Mouse (Mus musculus) G1E (cell line): ENCODE data around the gene Tjp3.

ENCODE experiments used
- CTCF ChIP-seq: IDR thresholded peaks from 2 replicates; pipeline ENCODE4 v1.5.1; 2012; ENCODE audit warnings: low read depth, low read length, inconsistent platforms, mixed read lengths
- GATA1 ChIP-seq: IDR thresholded peaks from 2 replicates; pipeline ENCODE4 v1.6.1; 2012; ENCODE audit warnings: borderline replicate concordance, low read length, inconsistent platforms, mixed read lengths

DNA sequence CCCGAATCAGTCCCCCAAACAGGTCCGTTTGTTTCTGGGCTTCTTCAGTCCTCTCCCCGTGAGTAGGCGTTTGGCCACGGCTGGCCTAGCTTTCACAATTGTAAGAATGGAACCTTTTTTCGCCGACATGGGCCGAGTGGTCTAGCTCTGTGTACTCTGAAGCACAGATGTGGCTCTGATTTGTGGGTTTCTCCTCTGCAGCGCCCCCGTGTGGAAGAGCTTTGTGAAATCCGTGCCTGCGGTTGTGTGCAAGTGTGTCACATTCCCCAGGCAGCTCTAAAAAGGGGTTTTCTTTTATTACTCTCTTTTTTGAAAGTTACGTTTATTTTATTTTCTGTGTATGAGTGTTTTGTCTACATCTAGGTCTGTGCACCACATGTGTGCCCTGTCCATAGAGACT is 50.5 kb downstream of the Tjp3 start:
- TF ChIP-seq CTCF, result peak; percentile 19; the same call in 1 of the 2 replicates
- no peak for TF ChIP-seq GATA1
